Mouse (Mus musculus): ENCODE data around the gene Smc5. TPM values are rescaled to one million over a fixed set of nuclear protein-coding genes. Genes with fewer than 3 reads are reported as not detected.

Smc5 gene
- polyA plus RNA-seq, 1 experiment, result 135 TPM

DNA sequence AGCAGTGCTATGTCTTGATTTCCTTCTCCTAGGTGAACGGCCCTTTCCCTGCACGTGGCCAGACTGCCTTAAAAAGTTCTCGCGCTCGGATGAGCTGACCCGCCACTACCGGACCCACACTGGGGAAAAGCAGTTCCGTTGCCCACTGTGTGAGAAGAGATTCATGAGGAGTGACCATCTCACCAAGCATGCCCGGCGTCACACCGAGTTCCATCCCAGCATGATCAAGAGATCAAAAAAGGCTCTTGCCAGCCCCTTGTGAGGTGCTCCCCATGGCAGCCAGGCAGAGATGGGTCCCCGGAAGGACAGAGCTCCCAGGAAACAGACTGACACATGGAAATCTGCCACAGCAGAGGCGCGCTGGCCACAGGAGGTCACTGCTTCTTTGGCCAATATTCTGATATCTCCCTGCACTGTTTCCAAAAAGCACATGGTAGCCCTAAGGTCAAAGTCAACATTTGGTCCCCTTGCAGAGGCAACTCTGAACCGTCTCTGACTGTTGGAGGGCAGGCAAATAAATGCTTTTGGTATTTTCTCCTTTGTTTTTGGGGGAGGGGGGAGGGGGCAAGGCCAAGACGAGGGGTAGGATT, 109.0 kb downstream of the Smc5 start:
- H3K36me3 ChIP-seq (ENCODE audit: control insufficient read depth, insufficient read depth, low read length, poor library complexity, severe bottlenecking), result peaks cover 36% of the 10 kb centered on the region
- H3K27ac ChIP-seq (ENCODE audit: insufficient read depth, low read length), result no peak overlapping the region
- no peak overlapping the region for H3K9ac ChIP-seq (ENCODE audit: low read depth, poor library complexity, severe bottlenecking)
- H3K4me1 ChIP-seq (ENCODE audit: control insufficient read depth, insufficient read depth, low read length), result peaks cover 7% of the 10 kb centered on the region
- no peaks in the 10 kb centered on the region for H3K9me3 ChIP-seq (replicated peaks; ENCODE audit: control insufficient read depth, insufficient read depth, low read length, poor library complexity, severe bottlenecking)
- TF ChIP-seq EP300 (IDR thresholded peaks at IDR 0.05; ENCODE audit: insufficient read depth, low read depth, low read length) (no peak), CTCF (IDR thresholded peaks at IDR 0.05; ENCODE audit: low read depth, low read length) (no peak), POLR2A (IDR thresholded peaks at IDR 0.05; ENCODE audit: insufficient read depth, low read length) (no peak)
- H3K27me3 ChIP-seq (ENCODE audit: control insufficient read depth, insufficient read depth, low read length, poor library complexity, severe bottlenecking), result no peaks in the 10 kb centered on the region
- H3K4me3 ChIP-seq (ENCODE audit: low read depth, low read length), result no peak overlapping the region

DNA sequence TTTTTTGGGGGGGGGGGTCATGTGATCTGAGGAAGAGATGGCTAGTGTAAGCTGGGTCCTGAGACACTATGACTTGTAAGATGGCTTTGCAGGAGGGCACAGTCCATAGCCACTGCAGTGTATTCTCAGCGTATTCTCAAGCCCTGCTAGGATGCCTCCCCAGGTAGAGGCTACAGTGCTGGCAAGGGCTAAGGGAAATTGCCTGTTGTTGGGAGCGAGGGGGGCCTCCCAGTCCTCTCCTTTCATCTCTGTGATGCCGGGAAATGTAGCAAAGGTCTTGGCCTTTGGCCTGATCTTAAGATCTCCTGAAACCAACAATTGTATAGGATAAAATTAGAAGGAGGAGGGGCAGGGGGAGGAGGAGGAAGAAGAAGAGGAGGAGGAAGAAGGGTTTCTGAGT, 110.3 kb downstream of the Smc5 start:
- H3K9ac ChIP-seq (ENCODE audit: low read depth, poor library complexity, severe bottlenecking), result no peak overlapping the region
- no peaks in the 10 kb centered on the region for H3K9me3 ChIP-seq (replicated peaks; ENCODE audit: control insufficient read depth, insufficient read depth, low read length, poor library complexity, severe bottlenecking)
- no peaks in the 10 kb centered on the region for H3K27me3 ChIP-seq (ENCODE audit: control insufficient read depth, insufficient read depth, low read length, poor library complexity, severe bottlenecking)
- peaks cover 7% of the 10 kb centered on the region for H3K4me1 ChIP-seq (ENCODE audit: control insufficient read depth, insufficient read depth, low read length)
- peaks cover 38% of the 10 kb centered on the region for H3K36me3 ChIP-seq (ENCODE audit: control insufficient read depth, insufficient read depth, low read length, poor library complexity, severe bottlenecking)
- no peak overlapping the region for H3K4me3 ChIP-seq (ENCODE audit: low read depth, low read length)
- TF ChIP-seq EP300 (IDR thresholded peaks at IDR 0.05; ENCODE audit: insufficient read depth, low read depth, low read length) (no peak), POLR2A (IDR thresholded peaks at IDR 0.05; ENCODE audit: insufficient read depth, low read length) (no peak), CTCF (IDR thresholded peaks at IDR 0.05; ENCODE audit: low read depth, low read length) (no peak)
- no peak overlapping the region for H3K27ac ChIP-seq (ENCODE audit: insufficient read depth, low read length)

DNA sequence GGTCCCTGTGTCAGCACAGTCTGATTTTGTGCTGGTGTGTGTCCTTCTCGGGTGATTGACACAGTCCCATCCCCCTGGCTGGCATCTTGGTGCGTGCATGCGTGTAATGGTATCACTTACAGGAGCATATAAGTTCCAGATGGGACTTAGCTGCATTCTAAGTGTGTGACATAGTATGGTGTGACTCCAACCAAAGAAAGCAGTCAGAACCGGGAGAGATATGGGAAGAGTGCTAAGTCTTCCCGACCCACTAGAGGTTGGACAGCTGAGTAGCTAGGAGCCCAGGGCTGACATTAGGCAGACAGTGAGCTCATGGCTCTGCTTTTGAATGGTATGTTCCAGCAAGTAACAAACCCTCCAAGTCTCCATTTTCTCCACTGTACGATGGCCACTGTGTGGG, 110.8 kb downstream of the Smc5 start:
- Histone ChIP-seq H3K9ac (ENCODE audit: low read depth, poor library complexity, severe bottlenecking) (no peak overlapping the region), H3K27ac (ENCODE audit: insufficient read depth, low read length) (no peak overlapping the region), H3K36me3 (ENCODE audit: control insufficient read depth, insufficient read depth, low read length, poor library complexity, severe bottlenecking) (peaks cover 40% of the 10 kb centered on the region), H3K9me3 (replicated peaks; ENCODE audit: control insufficient read depth, insufficient read depth, low read length, poor library complexity, severe bottlenecking) (no peaks in the 10 kb centered on the region), H3K4me1 (ENCODE audit: control insufficient read depth, insufficient read depth, low read length) (peaks cover 7% of the 10 kb centered on the region), H3K27me3 (ENCODE audit: control insufficient read depth, insufficient read depth, low read length, poor library complexity, severe bottlenecking) (no peaks in the 10 kb centered on the region), H3K4me3 (ENCODE audit: low read depth, low read length) (no peak overlapping the region)
- TF ChIP-seq CTCF (IDR thresholded peaks at IDR 0.05; ENCODE audit: low read depth, low read length), result no peak
- no peak for TF ChIP-seq EP300 (IDR thresholded peaks at IDR 0.05; ENCODE audit: insufficient read depth, low read depth, low read length)
- TF ChIP-seq POLR2A (IDR thresholded peaks at IDR 0.05; ENCODE audit: insufficient read depth, low read length), result no peak

DNA sequence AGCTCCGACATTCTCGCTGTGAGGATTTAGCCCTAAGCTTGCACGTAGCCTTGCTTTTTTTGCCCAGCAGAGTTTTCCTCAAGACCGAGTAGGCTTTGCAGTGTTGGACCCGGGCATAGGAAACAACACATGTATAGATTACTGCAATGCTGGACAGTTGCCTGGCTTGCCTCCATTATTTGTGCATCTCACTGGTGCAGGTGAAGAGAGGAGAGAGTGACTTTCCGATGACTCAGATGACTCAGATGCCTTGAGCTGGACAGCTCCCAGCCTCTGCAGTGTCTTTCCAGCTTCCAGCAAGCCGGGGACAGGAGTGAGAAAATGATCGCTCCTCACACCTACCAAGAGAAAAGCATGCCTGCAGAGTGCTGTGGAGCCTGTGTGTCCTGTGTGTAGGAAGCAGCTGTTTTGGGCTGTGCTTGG, 111.3 kb downstream of the Smc5 start:
- TF ChIP-seq POLR2A (IDR thresholded peaks at IDR 0.05; ENCODE audit: insufficient read depth, low read length) (no peak), EP300 (IDR thresholded peaks at IDR 0.05; ENCODE audit: insufficient read depth, low read depth, low read length) (no peak), CTCF (IDR thresholded peaks at IDR 0.05; ENCODE audit: low read depth, low read length) (no peak)
- H3K9me3 ChIP-seq (replicated peaks; ENCODE audit: control insufficient read depth, insufficient read depth, low read length, poor library complexity, severe bottlenecking), result no peaks in the 10 kb centered on the region
- H3K27me3 ChIP-seq (ENCODE audit: control insufficient read depth, insufficient read depth, low read length, poor library complexity, severe bottlenecking), result no peaks in the 10 kb centered on the region
- H3K36me3 ChIP-seq (ENCODE audit: control insufficient read depth, insufficient read depth, low read length, poor library complexity, severe bottlenecking), result peaks cover 40% of the 10 kb centered on the region
- H3K9ac ChIP-seq (ENCODE audit: low read depth, poor library complexity, severe bottlenecking), result 0 out of 2 replicates have a peak overlapping the region, but pooled peaks have one; percentile 8
- no peak overlapping the region for H3K4me3 ChIP-seq (ENCODE audit: low read depth, low read length)
- H3K27ac ChIP-seq (ENCODE audit: insufficient read depth, low read length), result no peak overlapping the region
- peaks cover 7% of the 10 kb centered on the region for H3K4me1 ChIP-seq (ENCODE audit: control insufficient read depth, insufficient read depth, low read length)

DNA sequence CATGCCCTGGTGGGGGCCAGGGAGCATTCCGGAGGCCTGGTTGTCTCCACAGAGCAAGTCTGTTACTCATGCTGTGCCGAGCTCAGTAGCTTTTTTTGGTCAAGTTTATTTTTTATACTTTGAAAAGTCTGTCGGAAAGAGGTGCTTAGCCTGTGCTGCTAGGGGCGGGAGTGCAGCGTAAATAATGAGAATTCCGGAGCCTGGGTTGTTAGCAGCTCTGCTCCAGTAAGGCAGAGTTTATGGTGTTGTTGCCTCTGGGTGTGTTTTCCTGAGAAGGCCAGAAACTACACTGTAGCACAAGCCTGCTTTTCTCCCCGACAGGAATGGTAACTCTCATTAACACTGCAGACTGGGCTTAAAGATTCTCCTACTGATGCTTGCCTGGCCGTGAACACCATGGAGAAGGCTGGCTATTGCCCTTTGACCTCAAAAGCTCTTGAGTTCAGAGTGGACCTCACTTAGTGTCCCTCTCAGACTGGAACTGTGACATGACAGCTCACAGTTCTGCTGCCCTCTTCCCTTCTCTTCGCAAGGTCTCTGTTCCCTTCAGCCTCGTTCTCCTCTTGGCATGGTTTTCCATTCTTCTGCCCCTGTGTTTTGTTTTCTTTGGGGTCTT, 113.8 kb downstream of the Smc5 start:
- Histone ChIP-seq H3K4me1 (ENCODE audit: control insufficient read depth, insufficient read depth, low read length) (peaks cover 8% of the 10 kb centered on the region), H3K4me3 (ENCODE audit: low read depth, low read length) (no peak overlapping the region), H3K9ac (ENCODE audit: low read depth, poor library complexity, severe bottlenecking) (no peak overlapping the region), H3K36me3 (ENCODE audit: control insufficient read depth, insufficient read depth, low read length, poor library complexity, severe bottlenecking) (peaks cover 32% of the 10 kb centered on the region), H3K27me3 (ENCODE audit: control insufficient read depth, insufficient read depth, low read length, poor library complexity, severe bottlenecking) (no peaks in the 10 kb centered on the region), H3K9me3 (replicated peaks; ENCODE audit: control insufficient read depth, insufficient read depth, low read length, poor library complexity, severe bottlenecking) (no peaks in the 10 kb centered on the region), H3K27ac (ENCODE audit: insufficient read depth, low read length) (no peak overlapping the region)
- TF ChIP-seq POLR2A (IDR thresholded peaks at IDR 0.05; ENCODE audit: insufficient read depth, low read length), result no peak
- TF ChIP-seq EP300 (IDR thresholded peaks at IDR 0.05; ENCODE audit: insufficient read depth, low read depth, low read length), result no peak
- no peak for TF ChIP-seq CTCF (IDR thresholded peaks at IDR 0.05; ENCODE audit: low read depth, low read length)

Other genes with a start within 250 kb of the Smc5 start
- gene Klf9, start 132.7 kb downstream of the Smc5 start, polyA plus RNA-seq (2011; ENCODE audit: insufficient read depth, insufficient read length, low read depth, missing spikeins), result 73.8 and 77.1 TPM in 2 replicates
- 0.25 and 0.29 TPM in 2 replicates for gene Mamdc2, start 174.5 kb upstream of the Smc5 start, polyA plus RNA-seq (2011; ENCODE audit: insufficient read depth, insufficient read length, low read depth, missing spikeins)

Measured in ES-Bruce4 (cell line).